Mouse (Mus musculus): ENCODE measurements at regions not wholly inside any gene's neighbourhood (a gene's known extent, or its start where the extent isn't known, plus 50 kb on each side); places are given as distances from the start of the nearest gene placed in this dataset.

GRCm38 (mm10) chr12:60820979-60821378 is 702.0 kb upstream of the Lrfn5 start:
- DNase-seq (ENCODE audit: low spot score): peak; percentile 66

All from layer of hippocampus, adult 11-12 months (tissue).